Mouse (Mus musculus) MEL (cell line): Measurements from ENCODE around the gene Lsamp.

Experiments
- BHLHE40 ChIP-seq: IDR thresholded peaks from 2 replicates; pipeline ENCODE4 v1.6.1; 2012; ENCODE audit warnings: low read depth, mild to moderate bottlenecking, inconsistent platforms, low read length, improper control_type of control experiment, borderline replicate concordance
- CTCF ChIP-seq, 3 experiments: IDR thresholded peaks in 2 of 3; conservative IDR thresholded peaks in 1 of 3; 2 replicates each; pipeline ENCODE4 v1.5.1; 2011 to 2012; ENCODE audit warnings: low read length in 3 of 3, low read depth in 2 of 3, mild to moderate bottlenecking in 2 of 3, improper control_type of control experiment in 1 of 3, inconsistent platforms in 1 of 3, mixed read lengths in 1 of 3, moderate library complexity in 1 of 3; ENCODE audit not compliant: control insufficient read depth in 1 of 3, insufficient read depth in 1 of 3, poor library complexity in 1 of 3, severe bottlenecking in 1 of 3
- ELF1 ChIP-seq: IDR thresholded peaks from 2 replicates; pipeline ENCODE4 v1.6.1; 2014; ENCODE audit warnings: low read depth, mild to moderate bottlenecking, inconsistent platforms, low read length, improper control_type of control experiment, moderate library complexity
- GABPA ChIP-seq: IDR thresholded peaks from 2 replicates; pipeline ENCODE4 v1.6.1; 2012; ENCODE audit warnings: low read depth, mild to moderate bottlenecking, inconsistent platforms, low read length, improper control_type of control experiment, moderate library complexity
- GATA1 ChIP-seq: IDR thresholded peaks from 2 replicates; pipeline ENCODE4 v1.6.1; 2011; ENCODE audit warnings: low read depth, low read length, improper control_type of control experiment
- POLR2A ChIP-seq, 2 experiments: IDR thresholded peaks; 2 replicates each; pipeline ENCODE4 v1.6.1; 2011 to 2012; ENCODE audit warnings: low read length in 2 of 2, mild to moderate bottlenecking in 2 of 2, control low read depth in 1 of 2, improper control_type of control experiment in 1 of 2, low read depth in 1 of 2, moderate library complexity in 1 of 2; ENCODE audit not compliant: control insufficient read depth in 1 of 2, insufficient read depth in 1 of 2, poor library complexity in 1 of 2
- ZNF384 ChIP-seq: IDR thresholded peaks from 2 replicates; pipeline ENCODE4 v1.6.1; 2012; ENCODE audit warnings: low read depth, mild to moderate bottlenecking, inconsistent platforms, low read length, improper control_type of control experiment

DNA sequence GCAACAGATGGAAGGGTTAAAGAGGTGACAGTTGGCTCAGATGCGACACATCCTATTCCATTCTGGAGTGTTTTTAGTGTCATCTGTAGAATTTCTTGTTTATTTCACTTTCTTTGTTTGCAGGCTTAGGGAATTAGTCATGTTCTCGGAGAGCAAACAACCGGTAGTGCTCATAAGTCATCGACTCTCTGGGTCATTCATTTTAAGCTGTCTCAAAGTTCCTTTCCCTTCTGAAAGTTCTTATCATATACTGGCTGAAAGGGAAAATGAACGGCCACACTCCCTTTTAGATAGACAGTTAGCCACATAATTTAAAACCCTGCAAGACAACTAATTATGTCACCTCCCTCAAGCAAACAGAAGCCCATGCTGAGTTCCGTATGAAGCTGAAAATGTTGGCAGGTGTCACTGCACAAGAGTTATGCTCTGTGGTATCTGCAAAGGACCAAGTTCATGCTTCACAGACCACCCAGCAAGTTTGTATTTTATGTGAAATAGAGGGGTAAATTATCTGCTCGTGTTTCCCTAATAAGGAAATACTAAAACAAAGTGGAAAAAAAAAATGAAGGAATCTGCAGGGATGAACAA is 1079.2 kb downstream of the Lsamp start:
- TF ChIP-seq ZNF384 (no peak), GATA1 (no peak), BHLHE40 (no peak), CTCF (IDR thresholded peaks at IDR 0.05 in 2 of 3, conservative IDR thresholded peaks at IDR 0.05 in 1 of 3; ENCODE audit: control insufficient read depth in 1 of 3, insufficient read depth in 1 of 3, low read depth in 2 of 3, low read length in 3 of 3, poor library complexity in 1 of 3, severe bottlenecking in 1 of 3) (no peak), ELF1 (no peak), POLR2A (IDR thresholded peaks at IDR 0.05; ENCODE audit: control insufficient read depth in 1 of 2, insufficient read depth in 1 of 2, low read depth in 1 of 2, low read length in 2 of 2, poor library complexity in 1 of 2) (no peak), GABPA (no peak)
